Mouse (Mus musculus) monocyte, adult 59 days (primary cell): Measurements from ENCODE around the gene Ost4. TPM values are rescaled to one million over a fixed set of nuclear protein-coding genes. Genes with fewer than 3 reads are reported as not detected.

Experiments
- total RNA-seq, 2 experiments: library from RNA; stranded (reverse); gene quantifications; one replicate each; pipeline ENCODE4 v1.2.4; 2023

Gene Ost4
- 100 to 1,000 TPM; 172 to 184 TPM for total RNA-seq

GRCm38 (mm10) chr5:30907413-30908059 is at the start of gene Ost4:
Gene Ost4 (minus strand): TSS chr5:30907788.

GRCm38 (mm10) chr5:30944956-30945781 is 37.6 kb upstream of the Ost4 start, which contains the start of gene Cgref1:
Gene Cgref1 (minus strand): TSS chr5:30945591.

GRCm38 (mm10) chr5:30921256-30922033 is 13.9 kb upstream of the Ost4 start, which contains the start of gene Khk:
Gene Khk (plus strand): TSS chr5:30921431.

GRCm38 (mm10) chr5:30913060-30913841 is 5.7 kb upstream of the Ost4 start, which contains the start of gene Emilin1:
Gene Emilin1 (plus strand): TSS chr5:30913402.

GRCm38 (mm10) chr5:30888337-30889087 is 19.1 kb downstream of the Ost4 start, which contains the start of gene Agbl5:
Gene Agbl5 (plus strand): TSS chr5:30888694.

GRCm38 (mm10) chr5:30867712-30868111 is 39.9 kb downstream of the Ost4 start, which contains the start of gene Tmem214:
Gene Tmem214 (plus strand): TSS chr5:30868012.

Other genes starting within 250 kb of the Ost4 start
- 100 to 1,000 TPM in 1 of 2 experiments, 10 to 100 TPM in 1; 65.4 to 100 TPM for gene Cenpa, start 241.0 kb downstream of the Ost4 start, total RNA-seq
- gene Dpysl5, start 196.2 kb downstream of the Ost4 start, total RNA-seq = not detected
- 1 to 10 TPM; 8.9 to 9.4 TPM for gene Mapre3, start 93.1 kb downstream of the Ost4 start, total RNA-seq
- gene Tmem214, start 39.8 kb downstream of the Ost4 start, total RNA-seq = 10 to 100 TPM; 41.0 to 42.9 TPM
- 1 to 10 TPM; 4.6 to 5.7 TPM for gene Agbl5, start 19.1 kb downstream of the Ost4 start, total RNA-seq
- 10 to 100 TPM; 35.0 to 39.5 TPM for gene Emilin1, start 5.6 kb upstream of the Ost4 start, total RNA-seq
- 10 to 100 TPM; 43.8 to 50.5 TPM for gene Khk, start 13.6 kb upstream of the Ost4 start, total RNA-seq
- gene Cgref1, start 37.8 kb upstream of the Ost4 start, total RNA-seq = under 1 TPM in 1 of 2 experiments, not detected in 1; 0.82 TPM
- gene Preb, start 52.6 kb upstream of the Ost4 start, total RNA-seq = 100 to 1,000 TPM; 233 to 245 TPM
- not detected for gene Tcf23, start 60.9 kb upstream of the Ost4 start, total RNA-seq
- 10 to 100 TPM; 35.0 to 42.6 TPM for gene Atraid, start 140.5 kb upstream of the Ost4 start, total RNA-seq
- 1 to 10 TPM; 5.9 to 7.9 TPM for gene Slc5a6, start 141.1 kb upstream of the Ost4 start, total RNA-seq
- gene Cad, start 147.0 kb upstream of the Ost4 start, total RNA-seq = 10 to 100 TPM; 17.6 to 20.7 TPM
- gene Dnajc5g, start 198.5 kb upstream of the Ost4 start, total RNA-seq = not detected
- gene Slc30a3, start 200.4 kb upstream of the Ost4 start, total RNA-seq = not detected
- gene Trim54, start 208.9 kb upstream of the Ost4 start, total RNA-seq = not detected
- not detected for gene Ucn, start 231.0 kb upstream of the Ost4 start, total RNA-seq
- gene Mpv17, start 246.5 kb upstream of the Ost4 start, total RNA-seq = 10 to 100 TPM; 23.0 to 25.1 TPM